Mouse (Mus musculus) heart, embryonic 11.5 days (tissue): ENCODE measurements at regions not wholly inside any gene's neighbourhood (a gene's known extent, or its start where the extent isn't known, plus 50 kb on each side); places are given as distances from the start of the nearest gene placed in this dataset.

Experiments used
- ATAC-seq: fragments of 200-750 bp; cut with Nextera tagmentation; replicated peaks from 2 replicates; pipeline ENCODE4 v1.8.0; 2017; ENCODE audit warnings: moderate library complexity; ENCODE audit not compliant: insufficient number of reproducible peaks, low FRiP score, low TSS enrichment
- H3K27ac ChIP-seq: fragments of 300-500 bp; sonication (generic); 2 replicates; pipeline ENCODE4 v1.5.1; 2014; ENCODE audit warnings: mild to moderate bottlenecking, low read depth, low read length
- H3K27me3 ChIP-seq: fragments of 300-500 bp; sonication (generic); 2 replicates; pipeline ENCODE4 v1.6.1; 2014; ENCODE audit warnings: mild to moderate bottlenecking, low read length, mixed read lengths; ENCODE audit not compliant: control insufficient read depth, insufficient read depth
- H3K36me3 ChIP-seq: fragments of 300-500 bp; sonication (generic); 2 replicates; pipeline ENCODE4 v1.6.1; 2014; ENCODE audit warnings: mild to moderate bottlenecking, low read length, moderate library complexity, mixed read lengths; ENCODE audit not compliant: control insufficient read depth, insufficient read depth
- H3K4me1 ChIP-seq: fragments of 300-500 bp; sonication (generic); 2 replicates; pipeline ENCODE4 v1.6.1; 2014; ENCODE audit warnings: low read length; ENCODE audit not compliant: control insufficient read depth, insufficient read depth
- H3K4me2 ChIP-seq: fragments of 300-500 bp; sonication (generic); 2 replicates; pipeline ENCODE4 v1.6.1; 2014; ENCODE audit warnings: mild to moderate bottlenecking, moderate library complexity
- H3K4me3 ChIP-seq: fragments of 300-500 bp; sonication (generic); 2 replicates; pipeline ENCODE4 v1.5.1; 2014; ENCODE audit warnings: low read depth, low read length
- H3K9ac ChIP-seq: fragments of 300-500 bp; sonication (generic); 2 replicates; pipeline ENCODE4 v1.6.1; 2014; ENCODE audit warnings: mild to moderate bottlenecking, low read depth, low read length, moderate library complexity
- H3K9me3 ChIP-seq: fragments of 300-500 bp; sonication (generic); replicated peaks from 2 replicates; pipeline ENCODE4 v1.6.1; 2016; ENCODE audit warnings: low read length; ENCODE audit not compliant: control insufficient read depth
- WGBS: fragments of 180-500 bp; shearing (Covaris S2); extraction: QIAGEN DNeasy Blood & Tissue Kit; methylation state at CpG from one replicate; pipeline ENCODE4 v1.1.7; 2014; ENCODE audit not compliant: insufficient replicate concordance; 5-methylcytosine and 5-hydroxymethylcytosine counted together

- Histone ChIP-seq H3K27me3 (no peaks in the 10 kb centered on the region), H3K9ac (no peak overlapping the region), H3K36me3 (no peaks in the 10 kb centered on the region), H3K4me1 (peaks cover 7% of the 10 kb centered on the region), H3K9me3 (no peaks in the 10 kb centered on the region), H3K27ac (no peak overlapping the region), H3K4me2 (no peak overlapping the region), H3K4me3 (no peak overlapping the region)
- no peak for ATAC-seq
- 3% methylated on average over 4 of the region's 4 CpGs for WGBS
Measured at GRCm38 (mm10) chr11:57950989-57951388, 57.9 kb upstream of the Larp1 start.

GRCm38 (mm10) chr11:57949067-57949466 lies 59.8 kb upstream of the Larp1 start:
- Histone ChIP-seq H3K4me3 (no peak overlapping the region), H3K27ac (no peak overlapping the region), H3K9ac (no peak overlapping the region), H3K36me3 (no peaks in the 10 kb centered on the region), H3K4me2 (no peak overlapping the region), H3K9me3 (no peaks in the 10 kb centered on the region), H3K27me3 (no peaks in the 10 kb centered on the region), H3K4me1 (no peaks in the 10 kb centered on the region)
- no peak for ATAC-seq
- 59% methylated on average over 9 of the region's 9 CpGs for WGBS

- Histone ChIP-seq H3K36me3 (no peaks in the 10 kb centered on the region), H3K4me1 (no peaks in the 10 kb centered on the region), H3K9ac (no peak overlapping the region), H3K9me3 (no peaks in the 10 kb centered on the region), H3K27ac (no peak overlapping the region), H3K4me3 (no peak overlapping the region), H3K4me2 (no peak overlapping the region), H3K27me3 (no peaks in the 10 kb centered on the region)
- no peak for ATAC-seq
- WGBS = 80% methylated on average over 4 of the region's 4 CpGs
Measured at GRCm38 (mm10) chr11:57947347-57947746, 61.5 kb upstream of the Larp1 start.

GRCm38 (mm10) chr11:57934391-57934850 lies 74.4 kb upstream of the Larp1 start:
- ATAC-seq = peak; percentile 53; the same call in 1 of the 2 replicates
- 9% methylated on average over 13 of the region's 13 CpGs for WGBS
- peaks cover 10% of the 10 kb centered on the region for H3K4me1 ChIP-seq
- 0 out of 2 replicates have a peak, but pooled peaks cover 2% of the 10 kb centered on the region for H3K27me3 ChIP-seq
- H3K27ac ChIP-seq = no peak overlapping the region
- peak overlapping the region; percentile 58 for H3K4me2 ChIP-seq
- peak overlapping the region; percentile 58 for H3K9ac ChIP-seq
- peak overlapping the region; percentile 18; the same call in 1 of the 2 replicates for H3K4me3 ChIP-seq
- H3K9me3 ChIP-seq = no peaks in the 10 kb centered on the region
- H3K36me3 ChIP-seq = no peaks in the 10 kb centered on the region

GRCm38 (mm10) chr11:57933065-57933464 lies 75.8 kb upstream of the Larp1 start:
- Histone ChIP-seq H3K9ac (no peak overlapping the region), H3K27me3 (0 out of 2 replicates have a peak, but pooled peaks cover 2% of the 10 kb centered on the region), H3K4me3 (no peak overlapping the region), H3K4me2 (no peak overlapping the region), H3K9me3 (no peaks in the 10 kb centered on the region), H3K27ac (no peak overlapping the region), H3K4me1 (peaks cover 14% of the 10 kb centered on the region), H3K36me3 (no peaks in the 10 kb centered on the region)
- WGBS = under 1% methylated on average over 5 of the region's 5 CpGs
- ATAC-seq = no peak

DNA sequence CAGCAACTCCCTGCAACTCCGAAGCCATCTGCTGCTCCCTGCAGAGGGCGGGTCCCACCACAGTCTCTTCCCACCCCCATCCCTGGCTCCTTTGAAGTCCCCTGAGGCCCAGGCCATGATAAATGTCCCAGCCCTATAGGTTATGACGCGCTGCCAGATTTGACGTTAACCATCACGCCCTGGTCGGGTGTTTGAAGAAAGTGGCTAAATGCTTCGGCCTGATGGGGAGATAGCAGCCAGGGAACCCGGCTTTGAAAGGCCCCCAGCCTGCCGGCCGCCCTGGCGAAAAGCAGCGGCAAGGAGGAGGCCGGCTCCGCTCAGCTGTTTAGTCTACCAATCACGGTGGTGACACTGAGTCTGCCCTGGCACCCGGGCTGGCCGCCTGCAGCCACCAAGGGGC lies 79.4 kb upstream of the Larp1 start:
- H3K4me3 ChIP-seq = no peak overlapping the region
- peak overlapping the region; percentile 50 for H3K4me2 ChIP-seq
- H3K27me3 ChIP-seq = 0 out of 2 replicates have a peak, but pooled peaks cover 2% of the 10 kb centered on the region
- WGBS = 2% methylated on average over 18 of the region's 18 CpGs
- H3K27ac ChIP-seq = no peak overlapping the region
- H3K4me1 ChIP-seq = peaks cover 14% of the 10 kb centered on the region
- H3K9ac ChIP-seq = no peak overlapping the region
- peak; percentile 37; the same call in 1 of the 2 replicates for ATAC-seq
- H3K36me3 ChIP-seq = no peaks in the 10 kb centered on the region
- H3K9me3 ChIP-seq = no peaks in the 10 kb centered on the region

- Histone ChIP-seq H3K9ac (no peak overlapping the region), H3K9me3 (no peaks in the 10 kb centered on the region), H3K4me1 (peaks cover 10% of the 10 kb centered on the region), H3K4me3 (no peak overlapping the region), H3K27ac (no peak overlapping the region), H3K4me2 (no peak overlapping the region), H3K27me3 (no peaks in the 10 kb centered on the region), H3K36me3 (no peaks in the 10 kb centered on the region)
- 90% methylated on average over 2 of the region's 2 CpGs for WGBS
- ATAC-seq = no peak
Measured at GRCm38 (mm10) chr11:57920263-57920662, 87.6 kb upstream of the Hand1 start.

GRCm38 (mm10) chr11:57918447-57919059 lies 85.9 kb upstream of the Hand1 start:
- ATAC-seq = no peak
- 72% methylated on average over 18 of the region's 18 CpGs for WGBS
- Histone ChIP-seq H3K4me2 (no peak overlapping the region), H3K36me3 (no peaks in the 10 kb centered on the region), H3K9me3 (no peaks in the 10 kb centered on the region), H3K4me3 (no peak overlapping the region), H3K27me3 (no peaks in the 10 kb centered on the region), H3K9ac (no peak overlapping the region), H3K4me1 (peaks cover 16% of the 10 kb centered on the region), H3K27ac (no peak overlapping the region)

DNA sequence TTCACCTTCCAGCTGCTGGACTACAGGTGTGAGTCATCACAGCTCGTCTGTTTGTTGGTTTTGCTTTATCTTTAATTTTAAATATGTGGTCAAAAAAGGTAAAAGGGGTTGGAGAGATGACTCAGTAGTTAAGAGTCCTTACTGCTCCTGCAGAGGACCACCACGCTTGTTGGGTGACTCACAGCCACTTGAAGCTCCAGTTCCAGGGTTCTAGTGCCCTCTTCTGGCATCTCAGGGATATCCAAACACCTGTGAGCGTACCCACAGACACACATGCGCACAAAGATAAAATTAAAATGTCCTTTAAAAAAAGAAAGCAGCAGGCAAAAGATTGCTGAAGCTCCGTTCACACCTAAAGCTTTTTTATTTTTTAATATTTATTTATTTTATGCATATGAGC lies 85.4 kb upstream of the Hand1 start:
- Histone ChIP-seq H3K27ac (no peak overlapping the region), H3K4me3 (no peak overlapping the region), H3K36me3 (no peaks in the 10 kb centered on the region), H3K9me3 (no peaks in the 10 kb centered on the region), H3K4me1 (peaks cover 22% of the 10 kb centered on the region), H3K4me2 (no peak overlapping the region), H3K9ac (no peak overlapping the region), H3K27me3 (no peaks in the 10 kb centered on the region)
- ATAC-seq = no peak
- WGBS = 70% methylated on average over 5 of the region's 5 CpGs
